Mouse (Mus musculus): ENCODE data around the gene Pcsk7. TPM values are rescaled to one million over a fixed set of nuclear protein-coding genes. Genes with fewer than 3 reads are reported as not detected.

The Pcsk7 gene
- total RNA-seq, 2 experiments from 2014 or later, result 26.2 to 26.6 TPM

DNA sequence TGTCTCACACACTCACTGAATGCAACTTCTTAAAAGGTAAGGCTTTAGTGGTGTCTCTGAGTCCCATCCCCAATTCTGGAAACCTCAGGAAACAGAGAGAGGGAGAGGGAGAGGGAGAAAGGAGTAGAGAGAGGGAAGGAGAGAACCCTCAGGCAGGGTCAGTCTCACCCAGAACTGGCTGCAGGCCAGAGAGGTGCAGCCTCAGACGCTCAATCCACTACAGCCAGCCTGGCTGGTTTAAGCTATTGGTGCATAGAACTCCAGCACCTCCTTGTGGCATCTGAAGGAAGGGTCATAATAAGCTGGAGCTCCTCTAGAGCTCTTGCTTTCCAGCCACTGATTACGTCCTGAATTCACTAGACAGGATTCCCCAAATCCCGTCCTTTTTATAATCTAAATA, 30.6 kb downstream of the Pcsk7 start:
- peak in 1 of 2 experiments; percentile 84 for DNase-seq (ENCODE audit: extremely low spot score in 1 of 2, low spot score in 2 of 2)
- intact Hi-C loops (cut with DNase I), result no loop called here

- intact Hi-C loops (cut with DNase I), result no loop called here
Measured at GRCm38 (mm10) chr9:45938088-45938487, 31.8 kb downstream of the Pcsk7 start.

GRCm38 (mm10) chr9:45938952-45939637, 32.8 kb downstream of the Pcsk7 start:
- no peak for DNase-seq (ENCODE audit: extremely low spot score in 1 of 2, low spot score in 2 of 2)
- intact Hi-C loops (cut with DNase I), result no loop called here

More at GRCm38 (mm10) chr9:45938088-45938487, 31.8 kb downstream of the Pcsk7 start:
- no peak for DNase-seq (ENCODE audit: extremely low spot score in 1 of 2, low spot score in 2 of 2)

DNA sequence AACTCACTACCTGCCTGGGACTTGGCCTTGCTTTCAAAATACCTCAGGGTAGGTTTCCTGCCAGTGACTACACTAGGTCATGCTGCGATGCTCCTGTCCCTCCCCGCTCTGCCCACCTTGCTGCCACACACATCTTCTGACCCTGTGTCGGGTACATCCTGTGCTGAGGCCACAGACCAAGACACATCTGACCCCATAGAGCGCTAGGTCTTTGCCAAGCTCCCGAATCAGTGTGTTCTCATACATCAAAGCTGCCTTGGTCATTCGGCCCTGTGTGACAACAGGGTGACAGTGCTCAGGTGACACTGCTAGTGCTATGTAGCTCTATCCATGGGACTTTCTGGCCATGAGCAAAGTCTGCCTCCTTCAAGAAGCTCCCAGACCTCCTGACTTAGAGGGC, 33.5 kb downstream of the Pcsk7 start:
- no peak for DNase-seq (ENCODE audit: extremely low spot score in 1 of 2, low spot score in 2 of 2)
- intact Hi-C loops (cut with DNase I), result no loop called here

DNA sequence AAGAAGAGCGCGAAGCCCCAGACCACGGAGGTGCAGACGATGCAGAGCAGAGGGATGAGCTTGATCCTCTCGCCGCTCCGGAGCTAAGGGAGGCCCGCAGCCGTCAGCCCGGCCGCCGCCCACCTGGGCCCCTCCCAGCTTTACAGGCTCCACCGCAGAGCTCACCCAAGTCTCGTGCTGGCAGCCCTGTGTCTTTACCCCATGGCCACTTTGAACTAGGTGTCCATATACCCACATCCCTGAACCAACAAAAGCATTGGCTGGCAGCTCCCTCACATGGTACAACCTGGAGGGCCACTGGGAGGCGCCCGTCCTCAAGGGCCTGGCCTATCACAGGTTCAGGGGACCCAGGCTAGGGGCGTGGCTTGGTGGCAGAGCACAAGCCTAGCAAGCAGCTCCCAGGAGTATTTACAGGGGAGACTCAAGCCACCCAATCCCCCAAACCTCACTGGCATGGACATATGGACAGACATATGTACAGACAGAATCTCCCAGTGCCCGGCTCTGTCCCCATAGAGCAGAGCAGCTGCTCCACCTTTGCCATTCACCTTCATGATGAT, 35.1 kb downstream of the Pcsk7 start:
- DNase-seq (ENCODE audit: extremely low spot score in 1 of 2, low spot score in 2 of 2), result no peak
- intact Hi-C loops (cut with DNase I), result no loop called here

GRCm38 (mm10) chr9:45942464-45942863, 36.2 kb downstream of the Pcsk7 start:
- intact Hi-C loops (cut with DNase I), result no loop called here
- DNase-seq (ENCODE audit: extremely low spot score in 1 of 2, low spot score in 2 of 2), result no peak

GRCm38 (mm10) chr9:45942916-45943315, 36.6 kb downstream of the Pcsk7 start:
- DNase-seq (ENCODE audit: extremely low spot score in 1 of 2, low spot score in 2 of 2), result no peak
- intact Hi-C loops (cut with DNase I), result no loop called here

GRCm38 (mm10) chr9:45943628-45944505, 37.6 kb downstream of the Pcsk7 start:
- intact Hi-C loops (cut with DNase I), result no loop called here
- DNase-seq (ENCODE audit: extremely low spot score in 1 of 2, low spot score in 2 of 2), result no peak

GRCm38 (mm10) chr9:45944506-45945400, 38.5 kb downstream of the Pcsk7 start:
- no peak for DNase-seq (ENCODE audit: extremely low spot score in 1 of 2, low spot score in 2 of 2)
- intact Hi-C loops (cut with DNase I), result no loop called here

DNA sequence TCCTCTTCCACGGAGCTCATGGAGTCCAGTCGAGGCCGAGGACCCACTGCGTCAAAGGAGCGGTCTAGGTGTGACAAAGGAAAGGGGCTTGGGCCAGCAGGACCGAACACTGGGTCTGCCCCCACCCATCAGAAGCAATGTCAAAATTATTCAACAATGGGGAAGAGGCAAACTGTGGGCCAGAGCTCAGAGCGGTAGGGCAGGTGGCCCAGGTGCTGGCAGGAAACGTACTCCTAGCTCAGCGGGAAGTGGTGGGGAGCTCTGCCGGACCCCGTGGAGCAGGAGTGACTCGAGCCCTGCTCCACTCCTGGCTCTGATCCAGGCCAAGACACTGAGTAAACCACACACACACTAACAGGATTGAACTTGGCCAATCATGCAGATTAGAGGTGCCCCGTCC, 39.4 kb downstream of the Pcsk7 start:
- no peak for DNase-seq (ENCODE audit: extremely low spot score in 1 of 2, low spot score in 2 of 2)
- intact Hi-C loops (cut with DNase I), result no loop called here

GRCm38 (mm10) chr9:45946182-45946871, 40.0 kb downstream of the Pcsk7 start:
- intact Hi-C loops (cut with DNase I), result no loop called here
- DNase-seq (ENCODE audit: extremely low spot score in 1 of 2, low spot score in 2 of 2), result no peak

DNA sequence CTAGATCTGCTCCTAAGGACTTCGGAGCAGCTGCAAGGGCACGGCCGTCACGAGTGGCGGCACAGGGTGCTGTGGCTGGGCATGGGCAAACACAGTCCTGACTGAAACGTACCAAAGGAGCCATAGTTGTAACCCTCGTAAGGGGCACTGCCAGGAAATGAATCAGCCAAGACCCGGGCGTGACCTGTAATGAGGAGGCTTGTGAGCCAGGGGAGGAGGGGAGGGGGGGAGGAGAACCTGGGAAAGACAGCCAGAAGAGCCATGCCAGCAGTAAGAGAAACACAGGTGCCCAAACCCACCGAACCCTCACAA, 40.5 kb downstream of the Pcsk7 start:
- intact Hi-C loops (cut with DNase I), result no loop called here
- DNase-seq (ENCODE audit: extremely low spot score in 1 of 2, low spot score in 2 of 2), result no peak

GRCm38 (mm10) chr9:45952057-45952456, 45.8 kb downstream of the Pcsk7 start:
- intact Hi-C loops (cut with DNase I), result no loop called here
- DNase-seq (ENCODE audit: extremely low spot score in 1 of 2, low spot score in 2 of 2), result no peak

- intact Hi-C loops (cut with DNase I), result no loop called here
- DNase-seq (ENCODE audit: extremely low spot score in 1 of 2, low spot score in 2 of 2), result no peak
Measured at GRCm38 (mm10) chr9:45952890-45953289, 46.6 kb downstream of the Pcsk7 start.

DNA sequence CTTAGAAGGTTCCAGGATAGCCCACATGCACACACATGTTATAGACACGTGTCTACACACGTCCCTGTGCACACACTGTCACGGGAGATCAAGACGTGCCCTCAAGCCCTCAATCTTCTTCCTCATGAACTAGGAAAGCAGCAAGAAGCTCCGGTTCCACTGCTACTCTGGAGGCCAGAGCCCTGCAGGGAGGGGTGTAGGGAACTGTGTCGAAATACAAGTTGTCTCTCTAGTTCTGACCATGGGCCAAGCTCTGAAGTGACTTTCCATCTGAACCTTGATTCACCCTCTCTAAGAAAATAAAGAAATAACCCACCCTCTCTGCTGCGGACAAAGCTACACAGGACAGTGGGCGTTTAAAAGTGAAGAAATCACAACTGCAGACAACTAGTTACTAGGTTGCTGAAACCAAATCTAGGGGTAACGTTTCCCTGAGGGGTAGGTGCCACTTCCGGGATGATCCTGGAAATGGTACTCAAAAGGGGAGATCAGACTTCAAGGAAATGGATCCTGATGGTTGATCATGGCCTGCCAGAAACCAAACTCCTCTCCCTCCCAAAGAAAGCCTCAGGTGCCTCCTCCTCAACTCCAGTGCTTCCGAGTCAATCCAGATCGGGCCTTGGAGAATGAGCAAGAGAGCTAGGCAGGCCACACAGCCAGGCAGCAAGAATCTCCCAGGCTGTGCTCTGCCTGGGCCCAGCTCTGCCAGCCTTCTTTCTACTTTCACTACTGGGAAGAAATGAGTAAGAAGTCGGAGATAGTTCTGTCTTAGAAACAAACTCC, 47.4 kb downstream of the Pcsk7 start:
- intact Hi-C loops (cut with DNase I), result no loop called here
- DNase-seq (ENCODE audit: extremely low spot score in 1 of 2, low spot score in 2 of 2), result no peak

DNA sequence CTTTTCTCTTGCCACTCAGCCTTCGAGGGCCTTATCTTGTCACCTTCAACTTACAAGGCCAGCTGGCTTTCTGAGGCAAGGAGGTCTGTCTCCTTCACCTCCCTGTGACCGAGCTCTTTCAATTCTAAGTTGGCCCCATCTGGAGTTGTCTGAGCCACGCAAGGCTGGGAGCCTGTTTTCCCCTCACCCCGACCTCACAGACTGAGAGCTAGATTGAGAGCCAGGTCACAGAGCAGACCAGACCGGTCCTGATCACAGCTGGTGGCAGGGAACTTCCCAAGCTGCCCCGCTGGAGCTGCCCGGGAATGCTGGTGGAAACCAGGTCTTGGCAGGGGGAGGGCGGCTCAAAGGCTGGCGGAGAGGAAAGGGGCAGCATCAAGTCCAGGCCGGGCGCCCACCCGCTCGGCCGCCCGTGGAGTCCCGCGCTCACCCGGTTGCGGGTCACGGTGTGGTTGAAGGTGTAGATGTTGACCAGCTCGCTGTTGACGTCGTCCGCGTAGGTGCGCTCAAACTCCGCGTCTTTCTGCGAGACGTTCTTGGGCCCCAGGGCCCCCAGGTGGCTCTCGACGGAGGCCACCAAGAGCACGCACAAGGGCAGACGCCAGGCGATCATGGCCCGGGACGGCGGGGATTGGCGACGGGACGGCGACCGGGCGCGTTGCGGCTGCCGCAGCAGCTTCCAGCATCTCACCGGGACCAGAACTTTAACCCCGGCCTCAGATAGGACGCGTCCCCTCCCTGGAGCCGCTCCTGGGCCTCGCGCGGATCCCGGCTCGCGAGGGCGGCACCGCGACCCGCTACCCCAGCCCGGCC, 48.2 kb downstream of the Pcsk7 start:
- peak in 1 of 2 experiments; percentile 71 for DNase-seq (ENCODE audit: extremely low spot score in 1 of 2, low spot score in 2 of 2)
- intact Hi-C loops (cut with DNase I), result no loop called here
